In the genomic region with DNA sequence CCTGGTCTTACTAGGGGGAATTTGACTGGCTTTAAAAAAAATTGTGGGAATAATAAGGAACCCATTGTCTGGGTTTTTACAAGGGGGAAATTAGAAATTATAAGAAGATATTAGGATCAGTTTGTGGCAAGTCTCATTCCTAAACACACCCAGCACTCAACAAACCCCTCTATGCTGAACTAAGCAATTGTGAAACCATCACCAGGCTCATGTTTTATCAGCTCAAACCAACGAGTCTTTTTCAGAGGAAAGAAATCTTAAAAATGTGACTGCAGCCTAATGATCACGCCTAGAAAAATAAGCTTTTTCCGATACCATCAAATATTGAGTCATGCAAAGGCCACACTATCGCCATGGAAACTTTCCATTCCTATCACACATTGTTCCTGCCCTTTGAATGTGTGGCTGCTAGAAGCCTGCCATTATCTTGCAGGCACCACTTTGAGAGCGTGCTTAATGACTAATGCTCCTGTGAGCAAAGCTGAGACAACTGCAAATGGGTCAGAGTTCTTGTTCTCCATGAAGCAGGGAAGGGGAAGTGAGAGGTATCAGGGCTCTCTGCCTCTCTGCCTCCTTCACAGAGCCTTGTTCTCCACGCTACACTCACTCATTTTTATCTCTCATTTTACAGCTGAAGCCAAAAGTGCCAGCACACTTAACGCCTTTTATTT, we compare ENCODE assay signal across 13 mouse cellular contexts. TPM values are rescaled to one million over a fixed set of nuclear protein-coding genes. Genes with fewer than 3 reads are reported as not detected.
A peak's percentile ranks its signal among the peaks of the same experiment; 100 is the strongest.
DNase-seq lines count a peak whose midpoint lies in the region; ATAC-seq and TF ChIP-seq lines count a peak whose summit lies in the region.
"Had no signal": no experiment of that assay in that cellular context is flagged by ENCODE, and none has a peak within 500 bp of the region (broad histone marks: within the 10 kb centered on the region; RNA-seq: fewer than 3 reads in every experiment).

No protein-coding gene starts in this region.

- no peak for DNase-seq in midbrain, embryonic 11.5 days (ENCODE audit: low spot score, missing footprints)
- DNase-seq in adrenal gland, postnatal 25 days: no peak
- DNase-seq in thymus, adult 18-20 months: no peak
- DNase-seq: cerebellum, adult 11 months; spleen, adult 18-20 months had no signal

- H3K9me3 ChIP-seq in midbrain, embryonic 13.5 days: no peaks in the 10 kb centered on the region
- no peaks in the 10 kb centered on the region for H3K9me3 ChIP-seq in midbrain, embryonic 11.5 days (ENCODE audit: control insufficient read depth, low read length)
- no peaks in the 10 kb centered on the region for H3K9me3 ChIP-seq in heart, embryonic 15.5 days (replicated peaks)
- H3K9me3 ChIP-seq in stomach, embryonic 16.5 days (replicated peaks; ENCODE audit: control insufficient read depth, low read length): no peaks in the 10 kb centered on the region
- H3K9me3 ChIP-seq: lung, embryonic 15.5 days; neural tube, embryonic 12.5 days had no signal

- TF ChIP-seq POLR2A in bone marrow macrophage, adult 2 months (IDR thresholded peaks at IDR 0.05; ENCODE audit: borderline replicate concordance, low read depth, low read length): no peak

- H3K4me1 ChIP-seq in midbrain, embryonic 13.5 days (replicated peaks): peaks cover 21% of the 10 kb centered on the region
- peaks cover 4% of the 10 kb centered on the region; the same call in 1 of the 2 replicates for H3K4me1 ChIP-seq in midbrain, embryonic 11.5 days (ENCODE audit: control insufficient read depth, insufficient read depth, low read length)
- peaks cover 17% of the 10 kb centered on the region for H3K4me1 ChIP-seq in bone marrow macrophage, adult 2 months (ENCODE audit: control insufficient read depth, insufficient read depth, low read length)
- peaks cover 6% of the 10 kb centered on the region; the same call in 1 of the 2 replicates for H3K4me1 ChIP-seq in heart, embryonic 15.5 days (replicated peaks)
- H3K4me1 ChIP-seq in stomach, embryonic 16.5 days (ENCODE audit: control insufficient read depth, insufficient read depth, low read length): no peaks in the 10 kb centered on the region
- H3K4me1 ChIP-seq: lung, embryonic 15.5 days; neural tube, embryonic 12.5 days had no signal

- TF ChIP-seq CTCF in bone marrow macrophage, adult 2 months (IDR thresholded peaks at IDR 0.05; ENCODE audit: low read depth, low read length): no peak

- 44% methylated on average over 7 of the region's 7 CpGs for WGBS in midbrain, embryonic 13.5 days
- WGBS in midbrain, embryonic 11.5 days: 69% methylated on average over 7 of the region's 7 CpGs
- 30% methylated on average over 7 of the region's 7 CpGs for WGBS in heart, embryonic 15.5 days
- WGBS in stomach, embryonic 16.5 days: 48% methylated on average over 7 of the region's 7 CpGs

- no peaks in the 10 kb centered on the region for H3K27me3 ChIP-seq in midbrain, embryonic 13.5 days
- no peaks in the 10 kb centered on the region for H3K27me3 ChIP-seq in midbrain, embryonic 11.5 days (ENCODE audit: control insufficient read depth, insufficient read depth, low read length)
- no peaks in the 10 kb centered on the region for H3K27me3 ChIP-seq in heart, embryonic 15.5 days
- no peaks in the 10 kb centered on the region for H3K27me3 ChIP-seq in stomach, embryonic 16.5 days (ENCODE audit: control insufficient read depth, insufficient read depth, low read length)
- H3K27me3 ChIP-seq: lung, embryonic 15.5 days; neural tube, embryonic 12.5 days had no signal

- H3K4me2 ChIP-seq in midbrain, embryonic 13.5 days (replicated peaks): no peak overlapping the region
- H3K4me2 ChIP-seq in midbrain, embryonic 11.5 days: no peak overlapping the region
- H3K4me2 ChIP-seq in heart, embryonic 15.5 days: no peak overlapping the region
- no peak overlapping the region for H3K4me2 ChIP-seq in stomach, embryonic 16.5 days (ENCODE audit: low read depth, low read length)
- H3K4me2 ChIP-seq: lung, embryonic 15.5 days; neural tube, embryonic 12.5 days had no signal

- 0 out of 2 replicates have a peak overlapping the region, but pooled peaks have one; percentile 1 for H3K9ac ChIP-seq in midbrain, embryonic 13.5 days (replicated peaks)
- H3K9ac ChIP-seq in midbrain, embryonic 11.5 days (ENCODE audit: low read length): no peak overlapping the region
- no peak overlapping the region for H3K9ac ChIP-seq in heart, embryonic 15.5 days
- H3K9ac ChIP-seq in stomach, embryonic 16.5 days (ENCODE audit: low read length): no peak overlapping the region
- H3K9ac ChIP-seq: lung, embryonic 15.5 days; neural tube, embryonic 12.5 days had no signal

- no peaks in the 10 kb centered on the region for H3K36me3 ChIP-seq in midbrain, embryonic 13.5 days
- H3K36me3 ChIP-seq in midbrain, embryonic 11.5 days (ENCODE audit: control insufficient read depth, insufficient read depth, low read length): no peaks in the 10 kb centered on the region
- H3K36me3 ChIP-seq in heart, embryonic 15.5 days: no peaks in the 10 kb centered on the region
- H3K36me3 ChIP-seq in stomach, embryonic 16.5 days (ENCODE audit: control insufficient read depth, insufficient read depth, low read length): no peaks in the 10 kb centered on the region
- H3K36me3 ChIP-seq: lung, embryonic 15.5 days; neural tube, embryonic 12.5 days had no signal

- peak overlapping the region; percentile 69 for H3K27ac ChIP-seq in midbrain, embryonic 13.5 days
- no peak overlapping the region for H3K27ac ChIP-seq in midbrain, embryonic 11.5 days (ENCODE audit: low read depth, low read length)
- peak overlapping the region; percentile 57 for H3K27ac ChIP-seq in bone marrow macrophage, adult 2 months (ENCODE audit: insufficient read depth, low read depth, low read length)
- H3K27ac ChIP-seq in heart, embryonic 15.5 days: peak overlapping the region; percentile 28
- peak overlapping the region; percentile 75 for H3K27ac ChIP-seq in stomach, embryonic 16.5 days (ENCODE audit: low read length)
- H3K27ac ChIP-seq: kidney, postnatal 0 days; lung, embryonic 15.5 days; neural tube, embryonic 12.5 days had no signal

- ATAC-seq in midbrain, embryonic 13.5 days: peak; percentile 44; the same call in 1 of the 2 replicates
- ATAC-seq in midbrain, embryonic 11.5 days (ENCODE audit: low FRiP score): no peak
- peak; percentile 58 for ATAC-seq in heart, embryonic 15.5 days (replicated peaks; ENCODE audit: insufficient number of reproducible peaks, insufficient read depth, low FRiP score, low read depth)
- ATAC-seq in stomach, embryonic 16.5 days (ENCODE audit: insufficient read depth, low FRiP score): peak; percentile 87

- H3K4me3 ChIP-seq in midbrain, embryonic 13.5 days (replicated peaks): no peak overlapping the region
- no peak overlapping the region for H3K4me3 ChIP-seq in midbrain, embryonic 11.5 days (ENCODE audit: low read depth, low read length)
- H3K4me3 ChIP-seq in bone marrow macrophage, adult 2 months (ENCODE audit: insufficient read depth, low read length): no peak overlapping the region
- no peak overlapping the region for H3K4me3 ChIP-seq in heart, embryonic 15.5 days
- no peak overlapping the region for H3K4me3 ChIP-seq in stomach, embryonic 16.5 days (replicated peaks; ENCODE audit: low read length)
- H3K4me3 ChIP-seq: lung, embryonic 15.5 days; neural tube, embryonic 12.5 days had no signal

RNA-seq across cellular contexts. Expression of gene Gldc, which starts 50.1 kb away (rescaled TPM):
- polyA plus RNA-seq in midbrain, embryonic 13.5 days (2015; fragmentation: Nextera tagmentation; extraction: Ambion mirVana): 10.6 and 11.4 TPM in 2 replicates
- 18.2 and 20.3 TPM in 2 replicates for polyA plus RNA-seq in midbrain, embryonic 11.5 days (2014; fragmentation: Nextera tagmentation; extraction: Ambion mirVana)
- polyA plus RNA-seq in bone marrow macrophage, adult 2 months (2012; ENCODE audit: insufficient read depth, insufficient read length, missing spikeins): not detected in 2 replicates
- 0.83 and 0.98 TPM in 2 replicates for polyA plus RNA-seq in heart, embryonic 15.5 days (2015; fragmentation: Nextera tagmentation; extraction: Ambion mirVana)
- polyA plus RNA-seq in stomach, embryonic 16.5 days (2015; fragmentation: Nextera tagmentation; extraction: Ambion mirVana): 5.4 and 7.6 TPM in 2 replicates
- 1.1 and 1.2 TPM in 2 replicates for total RNA-seq in adrenal gland, postnatal 25 days (2021)
- total RNA-seq: granulocyte monocyte progenitor cell, adult 5-6 weeks had no signal
